Mouse (Mus musculus): Measurements from ENCODE around the gene Ugt1a2.

Ugt1a2 gene

GRCm38 (mm10) chr1:88234646-88235045, 34.2 kb downstream of the Ugt1a2 start:
- no peak for DNase-seq

GRCm38 (mm10) chr1:88235046-88235893, 34.9 kb downstream of the Ugt1a2 start:
- peak in 1 of 2 experiments; percentile 21 for DNase-seq

- no peak for DNase-seq
Measured at GRCm38 (mm10) chr1:88235894-88236415, 35.6 kb downstream of the Ugt1a2 start.

GRCm38 (mm10) chr1:88237311-88237710, 36.9 kb downstream of the Ugt1a2 start:
- peak in 1 of 2 experiments; percentile 16 for DNase-seq

GRCm38 (mm10) chr1:88238771-88239170, 38.4 kb downstream of the Ugt1a2 start:
- DNase-seq = no peak

GRCm38 (mm10) chr1:88240072-88240471, 39.7 kb downstream of the Ugt1a2 start:
- no peak for DNase-seq

- DNase-seq = no peak
Measured at GRCm38 (mm10) chr1:88240579-88240978, 40.2 kb downstream of the Ugt1a2 start.

GRCm38 (mm10) chr1:88243861-88244260, 43.5 kb downstream of the Ugt1a2 start:
- DNase-seq = peak in 1 of 2 experiments; percentile 19

- no peak for DNase-seq
Measured at GRCm38 (mm10) chr1:88245881-88246280, 45.5 kb downstream of the Ugt1a2 start.

- DNase-seq = no peak
Measured at GRCm38 (mm10) chr1:88246386-88246785, 46.0 kb downstream of the Ugt1a2 start.

- DNase-seq = no peak
Measured at GRCm38 (mm10) chr1:88247660-88248059, 47.3 kb downstream of the Ugt1a2 start.

- DNase-seq = no peak
Measured at GRCm38 (mm10) chr1:88248658-88249057, 48.3 kb downstream of the Ugt1a2 start.

- DNase-seq = no peak
Measured at GRCm38 (mm10) chr1:88249596-88249995, 49.2 kb downstream of the Ugt1a2 start.

GRCm38 (mm10) chr1:88250023-88250422, 49.6 kb downstream of the Ugt1a2 start:
- no peak for DNase-seq

- no peak for DNase-seq
Measured at GRCm38 (mm10) chr1:88253106-88253505, 52.7 kb downstream of the Ugt1a2 start.

GRCm38 (mm10) chr1:88253540-88253939, 53.1 kb downstream of the Ugt1a2 start:
- DNase-seq = no peak

- DNase-seq = no peak
Measured at GRCm38 (mm10) chr1:88254793-88255465, 54.5 kb downstream of the Ugt1a2 start.

- no peak for DNase-seq
Measured at GRCm38 (mm10) chr1:88255466-88255857, 55.1 kb downstream of the Ugt1a2 start.

- DNase-seq = no peak
Measured at GRCm38 (mm10) chr1:88255989-88256754, 55.8 kb downstream of the Ugt1a2 start.

GRCm38 (mm10) chr1:88256886-88257663, 56.7 kb downstream of the Ugt1a2 start:
- DNase-seq = no peak

- DNase-seq = no peak
Measured at GRCm38 (mm10) chr1:88257681-88258080, 57.3 kb downstream of the Ugt1a2 start.

- no peak for DNase-seq
Measured at GRCm38 (mm10) chr1:88258361-88258760, 58.0 kb downstream of the Ugt1a2 start.

Data from thymus, postnatal 36 days (tissue).